Mouse (Mus musculus) spleen, adult 2 months (tissue): ENCODE measurements around the gene S100a4.

ENCODE experiments used
- CTCF ChIP-seq: fragments of 200-500 bp; IDR thresholded peaks from 2 replicates; pipeline ENCODE4 v1.5.1; 2011; ENCODE audit warnings: mild to moderate bottlenecking, inconsistent platforms; ENCODE audit not compliant: insufficient read depth, insufficient read length, insufficient replicate concordance; ENCODE audit errors: extremely low read depth
- POLR2A ChIP-seq: fragments of 200-500 bp; IDR thresholded peaks from 2 replicates; pipeline ENCODE4 v1.6.1; 2011; ENCODE audit warnings: low read depth, low read length, inconsistent platforms

- TF ChIP-seq POLR2A (no peak), CTCF (no peak)
These were observed 20.0 kb downstream of the S100a4 start for GRCm38 (mm10) chr3:90623435-90624071.
